Mouse (Mus musculus) right cerebral cortex, postnatal 36 days (tissue): ENCODE data around the gene Hccs.
"Not testable (repeated sequence)": the region's sequence is repeated elsewhere in the genome, so short reads cannot be mapped to it uniquely, and the experiment has no call there.

ENCODE experiments used
- DNase-seq, 2 experiments: peaks; one replicate each; pipeline ENCODE4 v3.0.0; 2022; ENCODE audit warnings: low spot score in 2 of 2, mixed read lengths in 1 of 2

Hccs gene

GRCm38 (mm10) chrX:169319945-169320667 lies at the start of gene Hccs:
Hccs (minus strand) TSS chrX:169320372.
- peak; percentile 76 to 85 for DNase-seq

- DNase-seq = no peak
Observed at GRCm38 (mm10) chrX:169357146-169357772, 37.1 kb upstream of the Hccs start.

- DNase-seq = no peak
Observed at GRCm38 (mm10) chrX:169338213-169338612, 18.0 kb upstream of the Hccs start.

- no peak for DNase-seq
Observed at GRCm38 (mm10) chrX:169337559-169337958, 17.4 kb upstream of the Hccs start.

GRCm38 (mm10) chrX:169332264-169332663 lies 12.1 kb upstream of the Hccs start:
- DNase-seq = peak in 1 of 2 experiments; percentile 16

GRCm38 (mm10) chrX:169325929-169326595 lies 5.9 kb upstream of the Hccs start:
- DNase-seq = no peak

GRCm38 (mm10) chrX:169320668-169321005 lies 465 bp upstream of the Hccs start:
- not testable (repeated sequence) for DNase-seq

GRCm38 (mm10) chrX:169319066-169319760 lies 959 bp downstream of the Hccs start:
- DNase-seq = no peak

- no peak for DNase-seq
Observed at GRCm38 (mm10) chrX:169308559-169308958, 11.6 kb downstream of the Hccs start.

GRCm38 (mm10) chrX:169303945-169304344 lies 16.2 kb downstream of the Hccs start:
- no peak for DNase-seq

- no peak for DNase-seq
Observed at GRCm38 (mm10) chrX:169302271-169303045, 17.7 kb downstream of the Hccs start.

- DNase-seq = no peak
Observed at GRCm38 (mm10) chrX:169299579-169299978, 20.6 kb downstream of the Hccs start.

- DNase-seq = no peak
Observed at GRCm38 (mm10) chrX:169263433-169264172, 56.6 kb downstream of the Hccs start.

GRCm38 (mm10) chrX:169262212-169262611 lies 58.0 kb downstream of the Hccs start:
- no peak for DNase-seq

- DNase-seq = no peak
Observed at GRCm38 (mm10) chrX:169261034-169261433, 59.1 kb downstream of the Hccs start.

- DNase-seq = no peak
Observed at GRCm38 (mm10) chrX:169256741-169257140, 63.4 kb downstream of the Hccs start.

- DNase-seq = no peak
Observed at GRCm38 (mm10) chrX:169255915-169256314, 64.3 kb downstream of the Hccs start.

GRCm38 (mm10) chrX:169222357-169223062 lies 97.7 kb downstream of the Hccs start:
- no peak for DNase-seq

- no peak for DNase-seq
Observed at GRCm38 (mm10) chrX:169220064-169220463, 100.1 kb downstream of the Hccs start.

GRCm38 (mm10) chrX:169210019-169210418 lies 110.2 kb downstream of the Hccs start:
- no peak for DNase-seq
